Mouse (Mus musculus) gastrocnemius, adult 2 months (tissue): ENCODE measurements around the gene Cldn6. TPM values are rescaled to one million over a fixed set of nuclear protein-coding genes. Genes with fewer than 3 reads are reported as not detected.
A peak's percentile ranks its signal among the peaks of the same experiment; 100 is the strongest.

Source experiments
- DNase-seq: peaks from one replicate; pipeline ENCODE4 v3.0.0; 2022
- H3K27ac ChIP-seq: fragments of 200-600 bp; 2 replicates; pipeline ENCODE4 v1.8.1; 2022; ENCODE audit warnings: mild to moderate bottlenecking
- H3K4me3 ChIP-seq: fragments of 200-600 bp; 2 replicates; pipeline ENCODE4 v1.8.1; 2022; ENCODE audit warnings: mild to moderate bottlenecking, moderate library complexity
- CTCF ChIP-seq: fragments of 200-600 bp; IDR thresholded peaks from 2 replicates; pipeline ENCODE4 v1.8.1; 2022; ENCODE audit warnings: antibody characterized with exemption, mild to moderate bottlenecking, moderate library complexity
- intact Hi-C: fragments of 180-260 bp; cut with DNase I; formaldehyde crosslinking; loops from one replicate; pipeline ENCODE4 v1.15.1; 2025
- total RNA-seq, 2 experiments: library from RNA; stranded (reverse); gene quantifications; 2 replicates each; pipeline ENCODE4 v1.2.3; 2021

The Cldn6 gene
- total RNA-seq, 2 experiments from 2014 or later: not detected

DNA sequence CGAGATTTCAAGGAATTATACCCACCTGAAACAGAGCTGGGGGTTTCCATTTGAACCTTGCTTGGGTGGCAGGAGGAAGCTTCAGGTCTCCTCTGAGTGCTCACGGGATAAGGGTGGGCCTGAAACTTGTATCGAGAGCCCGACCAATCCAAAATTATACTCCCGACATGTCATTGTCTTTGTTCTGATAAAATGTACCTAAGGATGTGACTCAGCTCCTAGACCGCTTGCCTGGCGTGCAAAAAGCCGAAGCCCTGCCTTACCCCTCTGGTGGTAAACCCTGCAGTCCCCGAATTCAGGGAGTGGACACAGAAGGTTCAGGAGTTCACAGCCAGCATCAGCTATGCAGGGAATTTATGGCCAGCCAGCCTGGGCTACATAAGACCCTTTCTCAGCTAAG lies 1.3 kb downstream of the Cldn6 start:
- intact Hi-C loops: no loop called here
- Histone ChIP-seq H3K27ac (no peak overlapping the region), H3K4me3 (no peak overlapping the region)
- no peak for DNase-seq
- TF ChIP-seq CTCF: no peak

DNA sequence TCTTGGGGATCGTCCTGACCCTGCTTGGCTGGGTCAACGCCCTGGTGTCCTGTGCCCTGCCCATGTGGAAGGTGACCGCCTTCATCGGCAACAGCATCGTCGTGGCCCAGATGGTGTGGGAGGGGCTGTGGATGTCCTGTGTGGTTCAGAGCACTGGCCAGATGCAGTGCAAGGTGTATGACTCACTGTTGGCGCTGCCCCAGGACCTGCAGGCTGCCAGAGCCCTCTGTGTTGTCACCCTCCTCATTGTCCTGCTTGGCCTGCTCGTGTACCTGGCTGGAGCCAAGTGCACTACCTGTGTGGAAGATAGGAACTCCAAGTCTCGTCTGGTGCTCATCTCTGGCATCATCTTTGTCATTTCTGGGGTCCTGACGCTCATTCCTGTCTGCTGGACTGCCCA lies 2.0 kb downstream of the Cldn6 start:
- no peak overlapping the region for H3K4me3 ChIP-seq

DNA sequence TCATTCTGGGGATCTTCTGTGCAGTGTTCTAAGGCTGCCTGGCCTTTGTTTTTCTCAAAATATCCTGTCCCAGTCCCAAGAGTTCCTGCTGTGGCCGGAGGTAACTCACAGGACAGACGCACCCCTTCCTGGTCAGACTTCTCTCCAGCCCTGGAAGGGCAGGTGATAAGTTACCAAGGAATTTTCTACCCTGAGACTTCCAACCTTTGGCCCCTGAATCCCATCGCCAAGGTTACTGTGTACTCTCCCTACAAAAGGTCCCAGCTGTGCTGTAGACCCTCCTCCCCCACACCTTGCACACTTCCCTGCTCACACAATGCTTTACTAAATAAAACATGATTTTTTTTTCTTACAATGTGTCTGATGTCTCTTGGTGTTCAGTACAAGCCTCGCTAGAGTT lies 3.0 kb downstream of the Cldn6 start:
- intact Hi-C loops: no loop called here
- no peak for TF ChIP-seq CTCF
- H3K4me3 ChIP-seq: no peak overlapping the region
- H3K27ac ChIP-seq: no peak overlapping the region
- DNase-seq: peak; percentile 2

More for the DNA sequence above, 2.0 kb downstream of the Cldn6 start:
- intact Hi-C loops: no loop called here
- peak; percentile 18 for DNase-seq
- no peak overlapping the region for H3K27ac ChIP-seq
- TF ChIP-seq CTCF: no peak

DNA sequence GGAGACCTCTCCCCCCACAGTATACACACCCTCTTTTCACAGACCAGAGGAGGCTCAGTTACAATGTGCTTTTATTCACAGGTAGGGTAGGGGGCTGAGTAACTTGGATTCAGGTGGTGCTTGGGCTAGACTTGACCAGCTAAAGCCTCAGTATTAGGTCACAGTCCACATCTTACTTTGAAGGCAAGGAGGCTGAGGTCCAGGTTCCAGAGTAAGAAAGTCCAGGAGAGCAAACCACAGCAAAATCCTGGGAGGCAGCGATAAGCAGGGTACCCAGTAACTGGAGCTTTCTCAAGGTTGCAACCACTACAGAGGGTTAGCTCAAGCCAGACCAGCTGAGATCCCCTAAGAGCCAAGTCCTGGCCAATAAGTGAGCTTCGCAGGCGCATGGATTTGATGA lies 3.5 kb downstream of the Cldn6 start:
- intact Hi-C loops: no loop called here
- no peak overlapping the region for H3K4me3 ChIP-seq
- DNase-seq: no peak
- TF ChIP-seq CTCF: no peak
- H3K27ac ChIP-seq: no peak overlapping the region

DNA sequence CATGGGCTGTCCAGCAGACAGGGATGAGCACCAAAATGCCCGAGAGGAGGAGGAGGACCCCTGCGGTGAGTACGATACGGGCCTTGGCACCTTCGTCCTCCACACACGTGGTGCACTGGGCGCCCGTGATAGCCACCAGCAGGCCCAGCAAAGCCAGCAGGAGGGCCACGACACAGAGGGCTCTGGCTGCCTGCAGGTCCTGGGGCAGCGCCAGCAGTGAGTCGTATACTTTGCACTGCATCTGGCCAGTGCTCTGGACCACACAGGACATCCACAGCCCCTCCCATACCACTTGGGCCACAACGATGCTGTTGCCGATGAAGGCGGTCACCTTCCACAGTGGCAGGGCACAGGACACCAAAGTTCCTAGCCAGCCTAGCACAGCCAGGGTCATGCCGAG lies 4.2 kb downstream of the Cldn6 start:
- TF ChIP-seq CTCF: no peak
- DNase-seq: no peak
- no peak overlapping the region; the same call in 1 of the 2 replicates for H3K4me3 ChIP-seq

DNA sequence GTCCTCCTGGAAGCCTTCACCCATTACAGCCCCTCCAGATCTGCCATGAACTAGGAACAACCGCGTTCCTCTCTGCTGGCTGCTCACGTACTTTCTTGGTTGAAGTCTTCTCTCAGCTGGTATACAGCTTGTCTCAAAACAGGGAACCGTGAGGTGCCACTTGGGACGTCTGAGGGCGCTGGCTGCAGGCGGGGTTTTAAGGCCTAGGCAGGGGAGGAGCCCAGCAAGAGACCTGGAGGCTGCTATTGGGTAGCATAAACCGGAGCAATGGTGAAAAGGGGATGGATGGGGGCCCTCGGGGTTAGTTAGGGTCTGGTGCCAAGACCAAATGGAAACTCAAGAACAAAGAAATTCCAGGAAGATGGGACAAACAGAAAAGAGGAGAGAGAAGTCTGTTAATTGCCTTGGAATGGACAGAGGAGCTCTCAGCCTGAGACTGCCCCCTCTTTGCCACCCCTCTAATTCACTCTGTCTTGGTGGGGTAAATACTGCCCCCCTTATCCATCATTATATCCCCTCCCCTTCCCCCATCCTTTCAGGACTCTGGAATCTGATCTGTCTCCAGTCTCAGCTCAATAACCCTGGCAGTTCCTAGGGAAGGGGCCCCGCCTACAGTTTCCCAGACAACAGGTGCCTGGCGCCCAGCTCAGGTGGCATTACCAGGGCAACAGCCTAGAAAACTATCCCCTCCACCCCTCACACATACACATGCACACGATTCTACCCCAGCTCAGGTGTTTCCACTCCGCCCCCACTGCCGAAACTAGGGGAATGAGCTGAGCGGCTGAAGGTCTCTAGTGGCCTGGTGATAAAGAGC lies 5.0 kb downstream of the Cldn6 start, which contains the start of gene Cldn9:
Cldn9 (minus strand) TSS at position 171 of the 817 bp plus-strand sequence.
- no peak for TF ChIP-seq CTCF
- intact Hi-C loops: no loop called here
- Histone ChIP-seq H3K27ac (no peak within 1 kb of the TSS), H3K4me3 (no peak within 1 kb of the TSS; the same call in 1 of the 2 replicates)
- no peak for DNase-seq

More for the DNA sequence above, 4.2 kb downstream of the Cldn6 start:
- intact Hi-C loops: no loop called here
- H3K27ac ChIP-seq: no peak overlapping the region

DNA sequence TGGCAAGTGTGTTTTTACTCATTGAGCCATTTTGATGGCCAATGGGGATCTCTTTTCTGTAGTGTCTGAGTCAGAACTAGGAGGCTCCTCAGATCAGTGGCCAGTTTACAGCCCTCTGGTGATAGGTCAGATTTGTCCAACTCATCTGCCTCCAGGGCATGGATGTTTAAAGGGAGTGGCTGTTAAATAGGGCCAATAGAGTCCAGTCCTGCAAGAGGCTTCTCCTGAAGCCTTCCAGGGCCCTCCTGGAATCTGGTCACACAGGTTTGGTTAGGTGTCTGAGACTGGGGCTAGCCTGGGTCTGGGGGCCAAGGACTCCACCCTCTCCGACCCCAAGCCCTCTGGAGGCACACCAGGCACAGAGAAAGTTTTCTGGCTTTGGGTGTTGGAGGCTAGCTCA lies 15.4 kb downstream of the Cldn6 start:
- no peak overlapping the region for H3K4me3 ChIP-seq
- no peak overlapping the region for H3K27ac ChIP-seq
- no peak for DNase-seq
- intact Hi-C loops: no loop called here
- no peak for TF ChIP-seq CTCF

DNA sequence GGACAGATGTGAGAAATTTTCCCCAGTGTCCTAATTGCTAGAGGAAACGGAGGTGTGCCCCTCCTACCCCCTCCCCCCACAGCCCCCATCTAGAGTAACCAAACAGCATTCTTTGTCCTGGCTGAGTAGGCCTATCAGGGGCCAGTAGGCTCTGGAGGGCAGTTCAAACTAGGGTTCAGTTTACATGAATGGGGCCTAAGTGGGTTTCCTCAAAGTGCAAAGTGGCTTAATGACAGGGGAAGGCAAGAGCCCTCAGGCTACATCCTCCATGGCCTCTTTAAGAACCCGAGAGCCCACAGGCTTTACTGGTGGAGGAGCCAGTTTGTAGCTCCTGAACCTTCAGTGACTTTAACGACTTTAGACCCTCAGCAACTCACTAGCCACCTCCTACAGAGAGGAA lies 16.8 kb downstream of the Cldn6 start:
- DNase-seq: no peak
- H3K4me3 ChIP-seq: no peak overlapping the region
- TF ChIP-seq CTCF: no peak
- H3K27ac ChIP-seq: no peak overlapping the region
- intact Hi-C loops: no loop called here

DNA sequence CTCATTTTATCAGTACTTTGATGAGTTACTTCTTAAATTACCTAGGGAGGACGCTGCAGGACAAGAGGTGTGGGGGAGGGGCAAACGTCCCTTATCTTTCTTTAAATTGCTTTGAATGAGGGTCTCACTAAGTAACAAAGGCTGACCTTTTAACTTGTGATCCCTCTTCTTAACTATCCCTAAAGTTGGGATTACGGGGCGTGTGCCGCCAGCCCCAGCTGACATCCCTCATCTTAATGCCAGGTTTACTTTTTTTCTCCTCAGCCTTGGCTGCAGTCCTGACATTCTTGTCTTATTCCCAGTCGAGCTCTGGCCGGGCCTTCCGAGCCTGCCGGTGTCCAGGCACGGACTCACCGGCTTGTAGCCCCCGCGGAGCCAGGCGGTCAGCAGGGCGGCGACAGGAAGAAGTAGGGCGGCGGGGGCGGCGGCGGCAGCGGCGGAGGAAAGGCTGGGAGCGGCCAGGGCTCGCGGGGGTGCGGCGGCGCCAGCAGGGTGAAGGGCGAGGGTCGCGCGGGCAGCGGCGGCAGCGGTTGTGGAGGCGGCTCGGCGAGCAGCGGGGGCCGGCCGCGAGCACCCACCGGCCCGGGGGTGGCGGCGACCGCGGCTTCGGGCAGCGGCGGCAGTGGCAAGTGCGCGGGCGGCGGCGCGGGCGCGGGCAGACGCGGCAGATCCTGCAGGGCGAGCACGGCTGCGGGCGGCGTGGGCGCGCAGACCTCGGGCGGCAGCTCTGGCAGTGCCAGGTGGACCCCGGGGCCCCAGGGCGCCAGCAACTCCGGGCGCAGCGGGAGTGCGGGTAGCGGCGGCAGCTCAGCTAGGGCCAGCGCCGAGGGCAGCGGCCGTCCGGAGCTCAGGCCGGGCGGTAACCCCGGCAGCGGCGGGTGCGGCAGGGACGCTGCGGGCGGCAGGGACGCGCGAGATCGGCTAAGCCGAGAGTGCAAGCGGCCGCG lies 20.4 kb downstream of the Cldn6 start:
- peak overlapping the region; percentile 87 for H3K27ac ChIP-seq
- intact Hi-C loops: no loop called here
- H3K4me3 ChIP-seq: peak overlapping the region; percentile 91
- TF ChIP-seq CTCF: peak; percentile 20; the same call in 1 of the 2 replicates
- DNase-seq: peak; percentile 80

DNA sequence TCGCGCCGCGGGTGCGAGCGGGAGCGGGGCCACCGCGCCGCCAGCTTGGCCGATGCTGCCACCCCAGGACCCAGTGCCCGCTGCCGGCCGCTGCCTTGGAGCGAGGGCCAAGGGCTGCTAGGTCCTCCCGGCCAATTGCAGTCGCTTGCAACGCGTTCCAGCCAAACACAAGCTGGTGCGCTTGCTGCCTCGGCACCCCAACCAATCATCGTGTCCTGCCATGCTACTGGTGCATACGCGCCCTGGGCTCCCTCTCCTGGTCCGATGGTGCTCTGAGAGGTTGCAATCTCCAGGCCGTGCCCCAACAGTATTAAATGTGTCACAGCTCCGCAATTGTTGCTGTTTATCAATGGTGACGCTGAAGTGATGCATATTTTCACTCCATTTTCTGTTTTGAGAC lies 21.0 kb downstream of the Cldn6 start:
- DNase-seq: peak; percentile 96
- Histone ChIP-seq H3K27ac (peak overlapping the region; percentile 87), H3K4me3 (peak overlapping the region; percentile 91)
- peak; percentile 87 for TF ChIP-seq CTCF
- intact Hi-C loops: no loop called here

DNA sequence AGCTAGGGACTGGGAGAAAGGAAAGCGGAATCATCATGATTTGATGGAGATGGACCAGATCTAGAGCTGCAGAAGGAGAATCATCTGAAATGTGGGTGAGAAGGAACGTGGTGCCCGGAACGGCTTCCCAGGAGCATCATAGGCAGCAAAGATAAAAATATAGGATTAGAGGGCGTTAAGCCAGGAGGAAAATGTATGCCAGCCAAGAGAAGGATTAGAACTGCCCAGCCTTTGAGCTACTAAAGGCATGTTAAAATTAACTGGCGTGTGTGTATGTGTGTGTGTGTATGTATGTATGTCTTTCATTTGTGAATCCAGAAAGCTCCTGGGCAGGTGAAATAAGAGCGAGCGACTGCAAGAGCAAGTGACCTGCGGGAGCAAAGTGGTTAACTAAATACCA lies 24.3 kb downstream of the Cldn6 start:
- H3K27ac ChIP-seq: no peak overlapping the region
- H3K4me3 ChIP-seq: no peak overlapping the region
- intact Hi-C loops: loop anchor here (2.0 kb wide), 1 partner anchor 26 kb away; the partner anchor contains the start of gene Tnfrsf12a
- no peak for DNase-seq
- TF ChIP-seq CTCF: no peak

DNA sequence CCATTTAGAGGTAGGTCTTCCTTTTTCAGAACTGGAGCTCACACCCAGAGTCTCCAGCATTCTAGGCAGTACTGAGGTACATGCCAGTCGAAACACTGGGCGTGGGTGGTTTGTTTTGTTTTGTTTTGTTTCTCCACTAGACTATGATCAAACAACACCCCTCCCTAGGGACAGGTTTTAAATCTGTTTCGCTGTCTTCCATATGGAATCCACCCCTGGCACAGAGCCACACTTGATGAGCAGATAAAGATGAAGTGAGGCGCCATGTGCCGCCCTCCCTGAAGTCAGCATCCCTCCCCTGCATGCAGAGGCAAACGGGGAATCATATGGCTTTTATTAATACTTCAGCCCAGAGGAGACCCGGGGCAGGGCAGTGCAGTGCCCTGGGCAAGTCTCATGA lies 25.7 kb downstream of the Cldn6 start:
- no peak for TF ChIP-seq CTCF
- Histone ChIP-seq H3K4me3 (no peak overlapping the region), H3K27ac (no peak overlapping the region)
- no peak for DNase-seq
- intact Hi-C loops: no loop called here
